Mouse (Mus musculus): ENCODE results near the gene Kcnh5.
A peak's percentile ranks its signal among the peaks of the same experiment; 100 is the strongest.

Gene Kcnh5

GRCm38 (mm10) chr12:74951124-74952115 is 225.7 kb downstream of the Kcnh5 start:
- DNase-seq, result no peak

- DNase-seq, result no peak
Measured at GRCm38 (mm10) chr12:74901331-74901730, 275.8 kb downstream of the Kcnh5 start.

GRCm38 (mm10) chr12:74900777-74901176 is 276.4 kb downstream of the Kcnh5 start:
- no peak for DNase-seq

GRCm38 (mm10) chr12:74899055-74899454 is 278.1 kb downstream of the Kcnh5 start:
- DNase-seq, result no peak

- no peak for DNase-seq
Measured at GRCm38 (mm10) chr12:74898211-74898610, 278.9 kb downstream of the Kcnh5 start.

- DNase-seq, result no peak
Measured at GRCm38 (mm10) chr12:74894870-74895423, 282.2 kb downstream of the Kcnh5 start.

GRCm38 (mm10) chr12:74889419-74889818 is 287.7 kb downstream of the Kcnh5 start:
- no peak for DNase-seq

- DNase-seq, result no peak
Measured at GRCm38 (mm10) chr12:74887064-74887463, 290.1 kb downstream of the Kcnh5 start.

GRCm38 (mm10) chr12:74881344-74881743 is 295.8 kb downstream of the Kcnh5 start:
- no peak for DNase-seq

- DNase-seq, result no peak
Measured at GRCm38 (mm10) chr12:74855666-74856065, 321.5 kb downstream of the Kcnh5 start.

GRCm38 (mm10) chr12:74854263-74854662 is 322.9 kb downstream of the Kcnh5 start:
- DNase-seq, result no peak

- no peak for DNase-seq
Measured at GRCm38 (mm10) chr12:74850323-74850722, 326.8 kb downstream of the Kcnh5 start.

- no peak for DNase-seq
Measured at GRCm38 (mm10) chr12:74849912-74850311, 327.2 kb downstream of the Kcnh5 start.

- DNase-seq, result peak; percentile 89
Measured at GRCm38 (mm10) chr12:74848611-74849347, 328.4 kb downstream of the Kcnh5 start.
